Mouse (Mus musculus): ENCODE measurements around the gene Gm7697. TPM values are rescaled to one million over a fixed set of nuclear protein-coding genes. Genes with fewer than 3 reads are reported as not detected.

Gene Gm7697
- not detected in 4 replicates for total RNA-seq (2023)

GRCm38 (mm10) chr8:69522876-69523275 is at the start of gene Gm7697:
Gm7697 (minus strand) TSS chr8:69522976.

GRCm38 (mm10) chr8:69453465-69453864 is 69.3 kb downstream of the Gm7697 start, which contains the start of gene Gm9495:
Gm9495 (minus strand) TSS chr8:69453565.

Other genes with a start within 250 kb of the Gm7697 start
- not detected in 4 replicates for gene Gm9495, start 69.4 kb downstream of the Gm7697 start, total RNA-seq (2023)
- 69.9 to 89.3 TPM (median 80.4 TPM) in 4 replicates for gene Zfp868, start 102.6 kb upstream of the Gm7697 start, total RNA-seq (2023)
- 0.75 to 1.6 TPM (median 1.00 TPM) in 4 replicates for gene Zfp964, start 131.5 kb upstream of the Gm7697 start, total RNA-seq (2023)
- 87.0 to 95.8 TPM (median 91.4 TPM) in 4 replicates for gene Zfp869, start 187.7 kb upstream of the Gm7697 start, total RNA-seq (2023)
- gene Zfp963, start 227.0 kb upstream of the Gm7697 start, total RNA-seq (2023) = 3.5 to 3.8 TPM (median 3.8 TPM) in 4 replicates

Data from B cell, adult 62 days (primary cell).